Mouse (Mus musculus) right cerebral cortex, postnatal 36 days (tissue): ENCODE results near the gene Slc16a3.

Experiments used
- DNase-seq, 2 experiments: peaks; one replicate each; pipeline ENCODE4 v3.0.0; 2022; ENCODE audit warnings: low spot score in 2 of 2, mixed read lengths in 1 of 2

Slc16a3 gene

GRCm38 (mm10) chr11:120948328-120948727, at the start of gene Slc16a3:
Gene Slc16a3 (plus strand): TSS chr11:120948480.
- no peak for DNase-seq

GRCm38 (mm10) chr11:120900276-120901244, 47.7 kb upstream of the Slc16a3 start:
- DNase-seq, result no peak

GRCm38 (mm10) chr11:120901729-120902486, 46.4 kb upstream of the Slc16a3 start:
- DNase-seq, result no peak

- no peak for DNase-seq
These were observed 45.7 kb upstream of the Slc16a3 start for GRCm38 (mm10) chr11:120902487-120903142.

GRCm38 (mm10) chr11:120903159-120903850, 45.0 kb upstream of the Slc16a3 start:
- DNase-seq, result peak in 1 of 2 experiments; percentile 15

- DNase-seq, result no peak
These were observed 43.7 kb upstream of the Slc16a3 start for GRCm38 (mm10) chr11:120904561-120904960.

GRCm38 (mm10) chr11:120905430-120905873, 42.8 kb upstream of the Slc16a3 start:
- peak; percentile 27 to 44 for DNase-seq

GRCm38 (mm10) chr11:120913796-120914195, 34.5 kb upstream of the Slc16a3 start:
- no peak for DNase-seq

- no peak for DNase-seq
These were observed 31.8 kb upstream of the Slc16a3 start for GRCm38 (mm10) chr11:120916477-120916876.

GRCm38 (mm10) chr11:120917756-120918155, 30.5 kb upstream of the Slc16a3 start:
- no peak for DNase-seq

GRCm38 (mm10) chr11:120922528-120922927, 25.8 kb upstream of the Slc16a3 start:
- no peak for DNase-seq

- no peak for DNase-seq
These were observed 19.8 kb upstream of the Slc16a3 start for GRCm38 (mm10) chr11:120928468-120928867.

- DNase-seq, result no peak
These were observed 16.8 kb upstream of the Slc16a3 start for GRCm38 (mm10) chr11:120931479-120931878.

- peak; percentile 84 to 88 for DNase-seq
These were observed 15.5 kb upstream of the Slc16a3 start, which contains the start of gene Ccdc57 for GRCm38 (mm10) chr11:120932564-120933398. Gene Ccdc57 (minus strand): TSS chr11:120932872.

- DNase-seq, result no peak
These were observed 10.3 kb upstream of the Slc16a3 start for GRCm38 (mm10) chr11:120937976-120938375.

- DNase-seq, result no peak
These were observed 9.5 kb upstream of the Slc16a3 start for GRCm38 (mm10) chr11:120938795-120939194.

- no peak for DNase-seq
These were observed 8.5 kb upstream of the Slc16a3 start for GRCm38 (mm10) chr11:120939712-120940341.

- DNase-seq, result no peak
These were observed 7.3 kb upstream of the Slc16a3 start for GRCm38 (mm10) chr11:120940959-120941358.

- DNase-seq, result no peak
These were observed 3.0 kb upstream of the Slc16a3 start for GRCm38 (mm10) chr11:120945266-120945665.

- DNase-seq, result no peak
These were observed 2.4 kb upstream of the Slc16a3 start for GRCm38 (mm10) chr11:120945926-120946325.
